Mouse (Mus musculus): Measurements from ENCODE around the gene Cops3. TPM values are rescaled to one million over a fixed set of nuclear protein-coding genes. Genes with fewer than 3 reads are reported as not detected.
"Not testable (repeated sequence)": the region's sequence is repeated elsewhere in the genome, so short reads cannot be mapped to it uniquely, and the experiment has no call there.

Gene Cops3
- polyA plus RNA-seq (2012; rRNA removed): 24.4 and 27.1 TPM in 2 replicates

DNA sequence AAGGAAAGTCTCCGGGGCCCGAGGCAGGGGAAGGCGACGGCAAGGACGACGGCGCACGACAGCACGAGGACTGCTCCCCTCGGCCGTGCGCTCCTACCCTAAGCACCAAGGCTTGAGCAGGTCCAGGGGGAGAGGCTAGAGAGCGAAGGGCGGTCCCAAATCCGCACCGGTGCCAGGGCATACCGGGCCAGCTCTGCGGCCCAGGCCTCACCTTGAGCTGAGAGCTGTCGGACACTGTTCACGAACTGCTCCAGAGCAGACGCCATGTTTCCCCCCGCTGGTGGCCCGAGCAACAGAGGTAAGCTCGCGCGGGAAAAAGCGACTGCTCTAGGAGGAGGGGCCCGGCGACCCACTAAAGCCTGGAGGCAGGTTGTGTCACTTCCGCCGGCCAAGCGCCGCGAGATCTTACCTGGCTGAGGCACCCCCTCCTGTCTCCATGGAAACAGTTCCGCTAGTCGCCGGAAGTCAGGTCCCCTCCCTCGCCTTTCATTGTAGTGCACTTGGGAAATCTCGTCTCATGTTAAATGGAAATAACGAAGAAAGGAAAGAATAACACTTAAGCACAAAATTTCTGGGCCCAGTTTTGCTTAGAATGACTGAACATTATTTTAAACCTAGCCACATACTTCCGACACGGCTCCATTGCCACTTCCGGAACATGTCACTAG is at the start of gene Cops3:
Gene Cops3 (minus strand): TSS at position 380 of the 668 bp plus-strand sequence.
- DNase-seq (ENCODE audit: low read depth): no peak

DNA sequence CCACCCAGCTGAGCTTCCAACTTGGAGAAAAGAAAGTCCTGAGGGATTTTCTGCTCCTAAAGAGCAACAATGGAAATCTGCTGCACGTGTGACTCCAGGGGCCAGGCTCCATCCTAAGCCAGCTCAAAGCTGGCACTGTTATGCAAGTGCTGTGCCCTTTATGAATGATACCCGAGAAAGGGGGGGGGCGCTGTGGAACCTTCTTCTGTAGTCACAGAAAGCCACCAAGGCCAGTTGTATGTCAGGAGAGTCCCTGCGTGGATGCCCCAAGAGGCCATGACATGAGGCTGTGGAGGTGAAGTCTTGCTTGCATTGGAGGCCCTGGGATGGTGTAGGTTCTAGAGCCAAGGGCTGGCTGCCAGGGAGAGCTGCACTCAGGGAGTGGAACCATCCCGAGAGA is 48.5 kb upstream of the Cops3 start:
- no peak for DNase-seq (ENCODE audit: low read depth)

GRCm38 (mm10) chr11:59886952-59887351 is 47.3 kb upstream of the Cops3 start:
- no peak for DNase-seq (ENCODE audit: low read depth)

DNA sequence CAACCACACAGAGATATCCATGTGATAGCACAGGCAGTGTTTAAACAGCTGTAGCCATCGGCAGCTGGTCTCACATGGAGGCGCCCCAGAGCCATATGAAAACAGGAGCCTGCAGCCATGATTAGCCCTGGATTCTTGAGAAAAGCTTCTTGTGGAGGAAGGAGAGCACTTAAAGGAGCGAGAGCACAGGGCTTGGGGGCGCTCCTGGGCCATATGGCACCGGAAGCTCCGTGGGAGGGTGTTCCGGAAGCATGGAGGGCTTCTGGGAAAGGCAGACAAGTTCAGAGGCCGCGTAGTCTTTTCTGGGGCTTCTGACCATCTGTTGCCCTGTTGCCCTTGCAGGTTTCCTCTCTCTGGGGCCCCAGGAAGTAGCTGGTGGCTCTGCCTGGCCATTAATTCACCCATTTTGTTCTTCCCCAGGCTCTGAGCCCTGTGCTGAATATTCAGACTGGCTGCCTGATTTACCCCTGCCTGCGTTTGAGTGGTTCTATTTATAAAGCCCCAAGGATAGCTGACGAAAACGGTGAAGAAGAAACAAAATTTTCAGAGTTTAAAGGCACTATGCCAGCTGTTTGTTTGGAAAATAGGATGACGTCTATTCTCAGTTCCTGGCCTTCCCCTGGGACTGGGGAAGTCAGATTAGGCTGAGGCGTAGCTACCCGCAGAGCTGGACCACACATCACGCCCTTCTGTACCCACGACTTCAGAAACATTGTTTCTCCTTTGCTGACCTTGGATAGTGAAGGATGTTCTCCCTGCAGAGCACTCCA is 45.8 kb upstream of the Cops3 start:
- no peak for DNase-seq (ENCODE audit: low read depth)

DNA sequence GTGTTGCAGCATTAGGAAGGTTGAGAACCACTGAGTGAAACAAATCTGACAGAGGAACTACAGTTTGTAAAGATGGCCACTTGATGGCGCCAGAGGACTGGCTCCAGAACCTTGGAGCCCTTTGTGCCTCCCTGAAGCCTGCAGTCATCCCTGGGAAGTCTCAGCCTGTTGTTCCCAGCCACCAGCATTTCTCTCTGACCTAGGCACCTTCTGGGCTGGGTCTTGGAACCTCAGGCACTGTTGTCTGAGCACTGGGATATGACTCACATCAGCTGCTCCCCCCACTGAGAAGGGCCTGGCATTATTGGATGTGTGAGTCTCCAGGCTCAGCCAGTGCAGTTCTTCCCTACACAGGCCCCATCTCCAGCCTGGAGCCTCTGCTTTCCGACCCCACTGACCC is 40.4 kb upstream of the Cops3 start:
- DNase-seq (ENCODE audit: low read depth): no peak

GRCm38 (mm10) chr11:59872124-59872523 is 32.5 kb upstream of the Cops3 start:
- DNase-seq (ENCODE audit: low read depth): no peak

GRCm38 (mm10) chr11:59864316-59864715 is 24.7 kb upstream of the Cops3 start:
- DNase-seq (ENCODE audit: low read depth): no peak

DNA sequence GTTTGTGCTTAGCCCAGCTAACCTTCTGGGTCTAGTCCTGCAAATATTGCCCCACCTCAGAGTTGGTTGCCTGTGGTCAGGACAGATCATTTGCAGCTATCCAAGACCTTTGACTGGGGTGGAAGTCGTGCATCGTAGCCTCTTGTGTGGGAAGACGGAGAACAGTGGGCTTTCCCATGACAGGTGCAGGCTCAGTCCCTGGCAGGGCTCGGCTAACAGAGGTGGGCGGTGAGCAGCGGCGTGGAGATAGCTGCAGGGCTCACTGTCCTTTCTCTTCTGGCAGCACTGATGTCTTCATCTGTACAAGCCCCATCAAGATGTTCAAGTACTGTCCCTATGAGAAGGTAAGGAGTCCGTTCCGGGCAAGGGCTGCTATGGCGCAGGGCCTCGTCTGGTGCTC is 20.8 kb upstream of the Cops3 start:
- no peak for DNase-seq (ENCODE audit: low read depth)

DNA sequence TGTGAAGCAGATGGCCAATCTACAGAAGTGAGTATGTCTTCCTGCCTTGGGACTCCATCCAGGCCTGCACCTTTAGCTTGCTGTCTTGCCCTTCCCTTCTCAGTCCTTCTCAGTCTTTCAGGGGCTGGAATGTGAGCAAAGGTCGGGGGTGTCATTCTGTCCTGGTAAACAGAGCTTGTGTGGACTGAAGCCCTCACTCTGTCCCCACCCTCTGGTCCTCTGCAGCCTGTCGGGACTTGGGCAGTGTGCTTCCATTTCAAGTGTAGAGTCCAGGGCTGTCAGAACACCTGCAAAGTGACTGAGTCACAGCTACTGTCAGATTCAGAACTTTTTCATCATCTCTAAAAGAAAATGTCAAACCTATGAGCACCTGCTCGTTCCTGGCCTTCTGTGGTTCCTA is 13.2 kb upstream of the Cops3 start:
- DNase-seq (ENCODE audit: low read depth): no peak

- no peak for DNase-seq (ENCODE audit: low read depth)
These were observed 8.6 kb upstream of the Cops3 start for GRCm38 (mm10) chr11:59847891-59848884.

- no peak for DNase-seq (ENCODE audit: low read depth)
These were observed 7.5 kb upstream of the Cops3 start for GRCm38 (mm10) chr11:59847131-59847530.

GRCm38 (mm10) chr11:59846311-59846710 is 6.7 kb upstream of the Cops3 start:
- no peak for DNase-seq (ENCODE audit: low read depth)

DNA sequence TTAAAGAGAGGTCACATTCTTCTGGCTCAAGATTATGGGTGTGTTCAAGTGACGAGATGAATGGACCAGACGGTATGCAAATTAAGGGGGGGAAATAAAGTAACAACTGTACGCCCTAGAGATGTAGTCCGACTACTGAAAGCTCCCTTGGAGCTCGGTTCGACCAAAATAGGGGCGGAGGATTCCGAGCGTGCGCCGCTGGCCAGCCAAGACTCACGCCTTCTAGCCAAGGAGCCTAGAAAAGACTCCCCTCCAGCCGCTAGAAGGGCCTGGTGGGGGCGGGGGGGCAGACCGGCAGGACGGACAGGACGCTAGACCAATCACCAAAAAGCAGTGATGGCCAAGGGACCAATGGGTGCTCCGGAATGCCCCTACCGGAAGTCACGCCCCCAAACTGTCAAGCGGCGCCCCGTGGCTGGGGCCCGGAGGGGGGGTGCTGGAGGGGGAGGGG is 605 bp downstream of the Cops3 start, which contains the start of gene Nt5m:
Gene Nt5m (plus strand): TSS at position 440 of the 451 bp plus-strand sequence.
- no peak for DNase-seq (ENCODE audit: low read depth)

DNA sequence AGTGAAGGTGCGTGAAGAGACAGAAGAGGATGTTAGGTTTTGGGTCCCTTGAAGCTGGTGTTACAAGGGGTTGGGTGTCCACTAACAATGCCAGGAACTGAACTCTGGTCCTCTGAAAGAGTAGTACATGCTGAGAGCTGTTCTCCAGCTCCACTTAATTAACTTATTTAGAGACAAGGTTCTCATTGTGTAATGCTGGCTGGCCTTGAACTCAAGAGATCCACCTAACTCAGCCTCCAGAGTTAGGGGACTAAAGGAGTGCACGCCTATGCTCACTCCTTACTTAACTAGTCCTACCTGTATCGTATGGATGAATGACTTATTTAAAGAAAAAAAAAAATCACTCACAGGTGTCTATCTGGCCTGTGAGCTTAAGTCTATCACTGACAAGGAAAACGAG is 1.2 kb downstream of the Cops3 start:
- no peak for DNase-seq (ENCODE audit: low read depth)

DNA sequence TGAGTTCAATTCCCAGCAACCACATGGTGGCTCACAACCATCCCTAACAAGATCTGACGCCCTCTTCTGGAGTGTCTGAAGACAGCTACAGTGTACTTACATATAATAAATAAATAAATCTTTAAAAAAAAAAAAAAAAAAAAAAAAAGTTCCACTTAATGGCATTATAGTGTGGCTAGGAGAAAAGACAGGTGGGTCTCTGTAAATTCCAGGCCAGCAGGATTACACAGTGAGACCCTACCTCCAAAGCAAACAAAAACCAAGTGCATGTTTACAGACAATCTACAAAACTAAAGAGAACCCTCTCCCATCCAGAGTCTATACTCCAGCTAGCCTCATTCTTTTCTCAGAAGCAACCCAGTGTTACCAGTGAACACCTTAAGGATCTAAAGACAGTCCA is 1.8 kb downstream of the Cops3 start:
- DNase-seq (ENCODE audit: low read depth): not testable (repeated sequence)

DNA sequence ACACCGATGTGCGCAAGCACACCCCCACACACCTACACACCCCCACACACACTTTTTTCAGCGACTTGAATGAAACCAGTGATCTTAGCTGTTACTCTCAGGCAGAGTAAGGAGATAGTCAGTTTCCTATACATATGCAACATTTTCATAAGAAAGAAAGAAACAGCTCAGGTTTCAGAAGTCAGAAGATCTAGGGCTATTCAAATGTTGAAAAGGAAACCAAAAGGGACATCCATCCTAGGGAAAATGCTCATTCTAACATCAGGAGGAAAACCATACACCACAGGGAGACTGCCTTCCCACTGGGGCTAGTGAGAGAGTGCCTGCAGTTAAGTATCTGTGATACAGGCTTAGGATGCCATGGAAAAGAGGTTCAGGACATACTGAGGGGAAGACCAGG is 18.0 kb downstream of the Cops3 start:
- DNase-seq (ENCODE audit: low read depth): no peak

GRCm38 (mm10) chr11:59817916-59818315 is 21.7 kb downstream of the Cops3 start:
- no peak for DNase-seq (ENCODE audit: low read depth)

GRCm38 (mm10) chr11:59815482-59816065 is 24.1 kb downstream of the Cops3 start:
- no peak for DNase-seq (ENCODE audit: low read depth)

DNA sequence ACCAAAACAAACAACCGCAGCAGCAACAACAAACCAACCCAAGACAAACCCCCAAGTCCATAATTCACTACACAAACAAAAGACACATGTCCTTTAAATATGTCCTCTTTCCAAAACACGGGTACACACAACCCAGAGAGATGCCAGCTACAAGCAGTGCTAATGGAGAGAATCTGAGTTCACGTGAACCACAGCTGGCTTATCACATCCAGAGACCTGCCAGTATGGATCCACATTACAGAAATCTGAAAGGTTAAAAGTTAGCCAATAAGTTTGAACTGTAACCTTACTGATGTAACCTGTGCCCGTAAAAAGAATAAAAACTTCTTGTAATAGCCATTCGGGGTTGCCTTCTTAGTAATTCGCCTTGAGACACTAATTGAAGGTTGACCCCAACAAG is 24.7 kb downstream of the Cops3 start:
- DNase-seq (ENCODE audit: low read depth): no peak

- DNase-seq (ENCODE audit: low read depth): no peak
These were observed 25.3 kb downstream of the Cops3 start for GRCm38 (mm10) chr11:59814311-59814710.

DNA sequence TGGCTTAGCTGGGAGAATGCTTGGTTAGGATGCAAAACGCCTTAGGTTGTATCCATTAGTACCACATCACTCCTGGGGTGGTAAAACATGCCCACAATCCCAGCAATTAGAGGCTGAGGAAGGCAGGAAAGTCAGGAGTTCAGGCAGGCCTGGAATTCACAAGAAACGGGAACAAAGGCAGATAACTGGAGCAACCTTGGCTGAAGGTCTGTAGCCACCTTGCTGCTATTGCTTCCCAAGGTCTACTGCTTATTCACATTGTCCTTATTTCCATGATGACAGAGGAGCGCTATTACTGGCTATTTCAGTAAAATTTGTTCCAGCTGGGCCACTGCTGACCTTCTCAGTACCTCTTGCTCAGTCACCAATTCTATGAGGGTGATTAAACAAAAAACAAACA is 26.4 kb downstream of the Cops3 start:
- no peak for DNase-seq (ENCODE audit: low read depth)

- no peak for DNase-seq (ENCODE audit: low read depth)
These were observed 28.4 kb downstream of the Cops3 start for GRCm38 (mm10) chr11:59811211-59811610.
